Mouse (Mus musculus) forebrain, embryonic 16.5 days (tissue): Measurements from ENCODE around the gene Ptpn14. TPM values are rescaled to one million over a fixed set of nuclear protein-coding genes. Genes with fewer than 3 reads are reported as not detected.

Experiments used
- ATAC-seq: fragments of 200-750 bp; cut with Nextera tagmentation; 2 replicates; pipeline ENCODE4 v1.8.0; 2017; ENCODE audit warnings: mild to moderate bottlenecking, moderate library complexity
- H3K27ac ChIP-seq: fragments of 300-500 bp; sonication (generic); 2 replicates; pipeline ENCODE4 v1.5.1; 2014; ENCODE audit warnings: low read length, control low read depth
- H3K27me3 ChIP-seq: fragments of 300-500 bp; sonication (generic); replicated peaks from 2 replicates; pipeline ENCODE4 v1.6.1; 2014; ENCODE audit warnings: low read length; ENCODE audit not compliant: control insufficient read depth, insufficient read depth
- H3K36me3 ChIP-seq: fragments of 300-500 bp; sonication (generic); 2 replicates; pipeline ENCODE4 v1.6.1; 2014; ENCODE audit not compliant: control insufficient read depth, insufficient read depth
- H3K4me1 ChIP-seq: fragments of 300-500 bp; sonication (generic); replicated peaks from 2 replicates; pipeline ENCODE4 v1.6.1; 2014; ENCODE audit warnings: low read length; ENCODE audit not compliant: control insufficient read depth, insufficient read depth
- H3K4me2 ChIP-seq: fragments of 300-500 bp; sonication (generic); 2 replicates; pipeline ENCODE4 v1.6.1; 2014; ENCODE audit warnings: mild to moderate bottlenecking, low read length, control low read depth
- H3K4me3 ChIP-seq: fragments of 300-500 bp; sonication (generic); replicated peaks from 2 replicates; pipeline ENCODE4 v1.5.1; 2014; ENCODE audit warnings: mild to moderate bottlenecking, low read length, control low read depth
- H3K9ac ChIP-seq: fragments of 300-500 bp; sonication (generic); replicated peaks from 2 replicates; pipeline ENCODE4 v1.6.1; 2014; ENCODE audit warnings: low read depth, low read length, control low read depth
- H3K9me3 ChIP-seq: fragments of 300-500 bp; sonication (generic); 2 replicates; pipeline ENCODE4 v1.6.1; 2016; ENCODE audit warnings: low read length; ENCODE audit not compliant: control insufficient read depth
- WGBS: fragments of 180-500 bp; shearing (Covaris S2); extraction: QIAGEN DNeasy Blood & Tissue Kit; methylation state at CpG from one replicate; pipeline ENCODE4 v1.1.7; 2014; 5-methylcytosine and 5-hydroxymethylcytosine counted together
- polyA plus RNA-seq: library from polyadenylated mRNA; unstranded; fragments of >200 nt; fragmentation: Nextera tagmentation; extraction: Ambion mirVana; gene quantifications from 2 replicates; pipeline ENCODE4 v1.2.1, GENCODE M21; 2015

Gene Ptpn14
- polyA plus RNA-seq, 1 experiment from 2014 or later, result 0.85 TPM

DNA sequence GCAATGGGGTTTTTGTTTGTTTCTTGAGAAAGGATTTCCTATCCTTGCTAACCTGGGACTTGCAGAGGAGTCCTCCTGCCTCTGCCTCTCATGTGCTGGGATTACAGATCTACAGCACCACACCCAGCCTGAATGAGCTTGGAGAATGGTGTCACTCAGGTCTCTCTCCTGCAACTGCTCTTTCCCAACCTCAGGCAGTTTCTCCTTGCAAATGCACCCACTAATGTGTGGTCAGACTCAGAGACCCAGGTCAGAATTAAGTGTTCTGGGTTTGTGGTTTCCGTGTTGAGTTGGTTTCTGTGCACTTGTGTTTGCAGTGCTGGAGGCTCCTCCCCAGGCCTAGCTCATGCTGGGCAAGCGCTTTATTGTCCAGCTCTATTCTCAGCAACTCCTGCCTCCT lies 33.7 kb upstream of the Ptpn14 start:
- ATAC-seq, result no peak
- H3K9me3 ChIP-seq, result no peaks in the 10 kb centered on the region
- H3K4me3 ChIP-seq, result no peak overlapping the region
- H3K4me2 ChIP-seq, result no peak overlapping the region
- H3K27ac ChIP-seq, result no peak overlapping the region
- H3K27me3 ChIP-seq, result no peaks in the 10 kb centered on the region
- H3K9ac ChIP-seq, result no peak overlapping the region
- H3K36me3 ChIP-seq, result no peaks in the 10 kb centered on the region
- WGBS, result 93% methylated on average over 2 of the region's 2 CpGs
- no peaks in the 10 kb centered on the region for H3K4me1 ChIP-seq

GRCm38 (mm10) chr1:189695321-189695720 lies 32.7 kb upstream of the Ptpn14 start:
- Histone ChIP-seq H3K4me3 (no peak overlapping the region), H3K9me3 (no peaks in the 10 kb centered on the region)
- ATAC-seq, result no peak

DNA sequence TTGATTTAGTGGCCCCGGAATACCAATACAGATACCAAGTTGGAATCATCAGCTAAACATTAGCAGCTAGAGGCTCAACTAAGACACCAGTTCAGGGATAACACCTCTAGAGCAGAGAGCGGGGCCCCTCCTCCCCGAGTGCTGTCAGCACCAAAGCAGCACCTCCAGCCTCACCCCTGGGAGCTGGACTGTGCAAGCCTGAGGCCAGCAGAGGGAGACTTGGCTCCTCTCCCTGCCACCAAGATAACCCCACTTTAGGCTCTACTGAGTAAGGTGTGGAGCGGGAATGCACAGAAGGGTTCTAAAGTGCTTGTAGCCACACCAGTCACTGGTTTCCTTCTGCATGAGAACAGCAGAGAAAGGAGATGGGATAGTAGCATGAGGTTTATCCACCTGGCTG lies 29.7 kb upstream of the Ptpn14 start:
- Histone ChIP-seq H3K4me3 (no peak overlapping the region), H3K27me3 (no peaks in the 10 kb centered on the region; the same call in 1 of the 2 replicates), H3K36me3 (no peaks in the 10 kb centered on the region), H3K9ac (no peak overlapping the region), H3K4me2 (no peak overlapping the region), H3K9me3 (no peaks in the 10 kb centered on the region), H3K27ac (no peak overlapping the region), H3K4me1 (no peaks in the 10 kb centered on the region)
- 77% methylated on average over 4 of the region's 4 CpGs for WGBS
- ATAC-seq, result no peak

More at GRCm38 (mm10) chr1:189695321-189695720, 32.7 kb upstream of the Ptpn14 start:
- Histone ChIP-seq H3K36me3 (no peaks in the 10 kb centered on the region), H3K27ac (no peak overlapping the region), H3K27me3 (no peaks in the 10 kb centered on the region), H3K9ac (no peak overlapping the region), H3K4me2 (no peak overlapping the region), H3K4me1 (no peaks in the 10 kb centered on the region)

DNA sequence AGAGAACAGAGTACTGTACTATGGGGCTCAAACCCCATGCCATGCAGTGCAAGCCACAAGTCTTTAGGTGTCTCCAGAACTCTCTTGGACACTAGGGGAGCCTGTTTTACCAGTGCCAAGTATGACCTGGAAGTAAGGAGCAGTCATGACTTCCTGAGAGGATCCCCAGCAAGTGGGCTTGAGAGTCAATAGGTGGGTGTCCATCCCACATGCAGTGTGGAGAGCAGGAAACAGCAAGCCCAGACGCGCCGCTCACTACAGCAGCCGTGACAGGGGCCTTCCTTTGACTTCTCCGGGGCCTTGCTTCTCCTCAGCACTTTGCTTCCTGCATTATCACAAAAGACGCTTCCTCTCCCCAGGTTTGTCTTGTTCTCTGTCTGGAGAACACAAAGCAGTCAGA lies 27.9 kb upstream of the Ptpn14 start:
- 88% methylated on average over 6 of the region's 6 CpGs for WGBS
- Histone ChIP-seq H3K27me3 (no peaks in the 10 kb centered on the region; the same call in 1 of the 2 replicates), H3K4me1 (no peaks in the 10 kb centered on the region), H3K4me3 (no peak overlapping the region), H3K9me3 (no peaks in the 10 kb centered on the region), H3K4me2 (no peak overlapping the region), H3K36me3 (no peaks in the 10 kb centered on the region), H3K27ac (no peak overlapping the region), H3K9ac (no peak overlapping the region)
- no peak for ATAC-seq

GRCm38 (mm10) chr1:189700990-189701389 lies 27.1 kb upstream of the Ptpn14 start:
- 0% methylated on average over 6 of the region's 6 CpGs for whole genome bisulfite sequencing
- peak; percentile 61; the same call in 1 of the 2 replicates for ATAC-seq
- H3K4me2 ChIP-seq, result no peak overlapping the region
- no peaks in the 10 kb centered on the region; the same call in 1 of the 2 replicates for H3K27me3 ChIP-seq
- H3K4me3 ChIP-seq, result no peak overlapping the region
- no peak overlapping the region for H3K27ac ChIP-seq
- H3K36me3 ChIP-seq, result no peaks in the 10 kb centered on the region
- H3K4me1 ChIP-seq, result no peaks in the 10 kb centered on the region
- no peak overlapping the region for H3K9ac ChIP-seq
- H3K9me3 ChIP-seq, result no peaks in the 10 kb centered on the region

DNA sequence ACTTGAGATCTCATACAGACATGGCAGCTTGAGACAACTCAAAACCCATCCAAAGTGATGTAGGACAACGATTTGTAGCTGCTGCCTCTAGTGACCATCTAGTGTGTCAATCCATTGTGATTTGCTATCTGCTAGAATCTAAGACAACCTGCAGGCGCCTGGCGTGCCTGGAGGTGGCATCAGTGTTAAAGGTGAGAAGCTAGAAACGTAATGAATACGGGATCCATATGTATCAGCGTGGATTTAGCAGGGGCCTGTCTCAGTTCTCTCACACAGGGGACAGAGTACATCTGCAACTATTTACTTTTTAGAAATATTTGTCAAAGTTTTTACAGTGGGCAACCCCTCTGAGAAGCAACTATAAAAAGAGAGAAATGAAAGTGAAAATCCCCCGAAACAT lies 24.9 kb upstream of the Ptpn14 start:
- no peaks in the 10 kb centered on the region for H3K4me1 ChIP-seq
- WGBS, result 46% methylated on average over 7 of the region's 7 CpGs

GRCm38 (mm10) chr1:189703591-189703990 lies 24.5 kb upstream of the Ptpn14 start:
- Histone ChIP-seq H3K9me3 (no peaks in the 10 kb centered on the region), H3K4me3 (no peak overlapping the region), H3K9ac (no peak overlapping the region), H3K4me1 (no peaks in the 10 kb centered on the region), H3K4me2 (no peak overlapping the region), H3K36me3 (no peaks in the 10 kb centered on the region), H3K27ac (no peak overlapping the region), H3K27me3 (no peaks in the 10 kb centered on the region; the same call in 1 of the 2 replicates)
- WGBS, result 86% methylated on average over 7 of the region's 7 CpGs
- ATAC-seq, result no peak

More for the DNA sequence above, 24.9 kb upstream of the Ptpn14 start:
- no peak overlapping the region for H3K9ac ChIP-seq
- ATAC-seq, result no peak
- no peaks in the 10 kb centered on the region for H3K36me3 ChIP-seq
- H3K27me3 ChIP-seq, result no peaks in the 10 kb centered on the region; the same call in 1 of the 2 replicates
- H3K27ac ChIP-seq, result no peak overlapping the region
- H3K9me3 ChIP-seq, result no peaks in the 10 kb centered on the region
- H3K4me3 ChIP-seq, result no peak overlapping the region
- no peak overlapping the region for H3K4me2 ChIP-seq

DNA sequence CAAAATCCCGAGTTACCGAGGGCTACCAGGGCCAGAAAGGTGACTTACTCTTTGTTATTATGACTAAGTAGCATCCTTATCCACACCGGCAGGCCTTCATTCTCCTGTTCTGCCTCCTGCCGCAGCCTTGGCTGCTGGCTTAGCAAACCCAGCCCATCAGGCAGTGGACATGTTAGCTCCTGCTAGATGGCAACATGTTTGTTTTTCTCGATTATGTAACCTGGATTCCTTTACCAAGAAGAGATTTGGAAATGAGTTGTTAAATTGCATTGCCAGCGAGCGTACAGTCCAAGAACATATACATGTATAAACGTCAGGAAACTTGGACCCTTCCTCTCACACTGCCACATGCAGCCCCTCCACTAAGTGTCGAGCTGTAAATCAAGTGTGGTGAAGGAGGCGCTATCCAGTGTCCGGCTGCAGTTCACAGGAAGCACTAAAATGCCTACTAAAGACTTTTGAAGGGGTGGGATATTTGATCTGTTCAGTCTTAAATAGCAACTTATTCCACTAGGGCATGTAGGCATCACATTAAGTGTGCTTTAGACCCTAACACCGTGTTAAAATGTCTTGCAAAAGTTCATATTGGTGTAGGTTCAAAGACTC lies 21.9 kb upstream of the Ptpn14 start:
- Histone ChIP-seq H3K4me2 (no peak overlapping the region), H3K27ac (no peak overlapping the region), H3K27me3 (no peaks in the 10 kb centered on the region; the same call in 1 of the 2 replicates), H3K4me3 (no peak overlapping the region), H3K36me3 (no peaks in the 10 kb centered on the region), H3K9ac (no peak overlapping the region), H3K4me1 (no peaks in the 10 kb centered on the region), H3K9me3 (no peaks in the 10 kb centered on the region)
- ATAC-seq, result no peak
- 81% methylated on average over 12 of the region's 12 CpGs for WGBS

DNA sequence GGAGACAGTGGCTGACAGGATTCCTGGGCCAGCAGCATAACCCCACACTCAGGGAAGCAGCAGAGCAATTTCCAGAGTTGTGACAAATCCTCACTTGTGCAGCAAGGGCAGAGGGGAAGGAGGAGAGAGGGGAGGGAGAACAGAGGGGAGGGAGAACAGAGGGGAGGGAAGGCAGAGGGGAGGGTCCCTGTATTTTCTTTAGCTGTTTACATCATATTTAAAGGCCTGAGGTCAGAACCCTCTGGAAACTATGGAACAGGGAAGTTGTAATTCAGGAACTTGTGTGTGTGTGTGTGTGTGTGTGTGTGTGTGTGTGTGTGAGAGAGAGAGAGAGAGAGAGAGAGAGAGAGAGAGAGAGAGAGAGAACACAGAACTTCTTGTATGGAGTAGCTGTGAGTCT lies 21.1 kb upstream of the Ptpn14 start:
- Histone ChIP-seq H3K4me3 (no peak overlapping the region), H3K4me2 (no peak overlapping the region), H3K9me3 (no peaks in the 10 kb centered on the region), H3K27ac (no peak overlapping the region), H3K36me3 (no peaks in the 10 kb centered on the region), H3K27me3 (no peaks in the 10 kb centered on the region; the same call in 1 of the 2 replicates), H3K4me1 (no peaks in the 10 kb centered on the region), H3K9ac (no peak overlapping the region)
- ATAC-seq, result no peak

DNA sequence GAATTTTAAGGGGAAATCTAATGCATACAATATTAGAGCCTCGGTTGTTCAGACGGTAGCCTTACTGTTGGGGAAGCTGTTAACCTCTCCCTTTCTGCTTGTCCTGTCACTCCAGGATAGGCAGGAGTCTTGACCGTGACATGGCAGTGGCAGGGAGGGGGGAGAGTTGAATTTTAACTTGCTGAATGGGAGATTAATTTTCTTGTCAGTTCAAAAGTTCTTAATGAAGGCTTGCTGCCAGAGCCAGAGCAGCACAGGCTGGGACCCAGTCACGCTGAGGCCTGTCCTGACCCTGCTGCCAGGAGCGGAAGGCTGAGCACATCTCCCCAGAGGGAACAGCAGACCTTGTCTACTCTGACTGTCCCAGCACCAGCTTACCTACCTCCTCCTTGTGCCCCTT lies 20.6 kb upstream of the Ptpn14 start:
- Histone ChIP-seq H3K4me2 (no peak overlapping the region), H3K27me3 (no peaks in the 10 kb centered on the region), H3K4me1 (no peaks in the 10 kb centered on the region), H3K9ac (no peak overlapping the region), H3K4me3 (no peak overlapping the region), H3K27ac (no peak overlapping the region), H3K9me3 (no peaks in the 10 kb centered on the region), H3K36me3 (no peaks in the 10 kb centered on the region)
- WGBS, result 36% methylated on average over 5 of the region's 5 CpGs
- ATAC-seq, result no peak
